Mouse (Mus musculus): ENCODE measurements around the gene Anxa2.

DNA sequence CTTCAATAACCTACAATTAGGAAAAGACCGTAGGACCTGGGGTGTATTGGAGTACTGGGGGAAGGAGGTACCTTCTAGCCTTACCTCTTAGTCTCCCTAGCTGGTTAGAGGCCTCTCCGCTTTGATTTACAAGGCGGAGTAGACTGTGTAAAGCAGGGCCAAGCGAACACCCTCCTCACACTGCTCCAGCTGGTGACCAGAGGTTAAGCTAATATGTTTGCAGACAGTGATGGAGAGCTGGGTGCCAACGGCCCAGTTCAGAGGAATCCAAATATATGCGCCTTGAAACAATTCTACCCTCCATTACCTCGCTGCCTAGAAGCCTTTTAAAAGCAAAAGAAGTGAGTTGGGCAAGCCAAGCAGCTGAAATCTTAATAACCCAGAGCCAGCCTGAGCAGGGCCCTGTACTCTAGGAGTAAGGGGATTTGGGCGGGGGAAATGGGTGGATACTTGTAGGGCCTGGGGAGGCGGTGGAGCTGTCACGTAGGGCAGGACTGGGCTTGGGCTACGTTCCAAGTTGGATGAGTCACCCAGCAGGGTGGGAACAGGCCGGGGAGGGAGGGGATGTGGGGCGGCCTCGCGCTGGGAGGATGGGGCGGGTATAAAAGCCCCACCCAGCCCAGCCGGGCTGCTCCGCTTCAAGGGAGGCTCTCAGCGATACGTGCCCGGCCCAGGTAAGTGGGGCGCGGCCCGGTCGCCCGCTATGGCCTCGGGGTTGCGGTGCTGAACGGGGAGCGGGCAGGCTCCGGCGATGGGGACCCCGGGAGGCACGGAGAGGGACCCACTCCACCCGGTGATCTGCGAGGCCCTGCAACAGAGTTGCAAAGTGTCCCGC is at the start of gene Anxa2:
- no peak for TF ChIP-seq CTCF (IDR thresholded peaks at IDR 0.05; ENCODE audit: extremely low read depth, insufficient read length, insufficient replicate concordance, low read depth, low read length)
- peak; percentile 91 for TF ChIP-seq POLR2A (IDR thresholded peaks at IDR 0.05; ENCODE audit: low read depth, low read length)

Data from small intestine, adult 2 months (tissue).